Mouse (Mus musculus): ENCODE data around the gene Orc5. TPM values are rescaled to one million over a fixed set of nuclear protein-coding genes. Genes with fewer than 3 reads are reported as not detected.
"Not testable (repeated sequence)": the region's sequence is repeated elsewhere in the genome, so short reads cannot be mapped to it uniquely, and the experiment has no call there.

Orc5 gene
- polyA plus RNA-seq, 1 experiment from 2014 or later: 37.8 TPM

GRCm38 (mm10) chr5:22519708-22520107 lies 30.5 kb downstream of the Orc5 start:
- Histone ChIP-seq H3K27me3 (no peaks in the 10 kb centered on the region), H3K4me1 (replicated peaks) (no peaks in the 10 kb centered on the region), H3K36me3 (peaks cover 23% of the 10 kb centered on the region), H3K27ac (no peak overlapping the region), H3K9me3 (no peaks in the 10 kb centered on the region), H3K4me3 (no peak overlapping the region), H3K9ac (no peak overlapping the region), H3K4me2 (no peak overlapping the region)
- WGBS: 95% methylated on average over 2 of the region's 2 CpGs
- no peak for ATAC-seq (ENCODE audit: low FRiP score)

GRCm38 (mm10) chr5:22515745-22516144 lies 34.5 kb downstream of the Orc5 start:
- H3K27me3 ChIP-seq; ATAC-seq (ENCODE audit: low FRiP score); H3K4me1 ChIP-seq (replicated peaks); H3K9me3 ChIP-seq; H3K4me3 ChIP-seq; H3K9ac ChIP-seq; H3K4me2 ChIP-seq; H3K27ac ChIP-seq: not testable (repeated sequence)
- peaks cover 11% of the 10 kb centered on the region for H3K36me3 ChIP-seq
- 83% methylated on average over 4 of the region's 4 CpGs for WGBS

- not testable (repeated sequence) for H3K36me3 ChIP-seq; H3K4me2 ChIP-seq; H3K9me3 ChIP-seq; H3K27me3 ChIP-seq; H3K9ac ChIP-seq; H3K4me1 ChIP-seq (replicated peaks); ATAC-seq (ENCODE audit: low FRiP score); H3K4me3 ChIP-seq; H3K27ac ChIP-seq
- WGBS: no CpG with 5 or more reads among the region's 7 CpGs
Observed at GRCm38 (mm10) chr5:22514231-22514630, 36.0 kb downstream of the Orc5 start.

- WGBS: no CpG with 5 or more reads among the region's 5 CpGs
- H3K27me3 ChIP-seq; ATAC-seq (ENCODE audit: low FRiP score); H3K9me3 ChIP-seq; H3K4me1 ChIP-seq (replicated peaks); H3K36me3 ChIP-seq; H3K4me3 ChIP-seq; H3K4me2 ChIP-seq; H3K27ac ChIP-seq; H3K9ac ChIP-seq: not testable (repeated sequence)
Observed at GRCm38 (mm10) chr5:22512579-22512978, 37.6 kb downstream of the Orc5 start.

- Histone ChIP-seq H3K27ac (no peak overlapping the region), H3K9ac (no peak overlapping the region), H3K36me3 (no peaks in the 10 kb centered on the region), H3K4me3 (no peak overlapping the region), H3K27me3 (no peaks in the 10 kb centered on the region), H3K4me2 (no peak overlapping the region), H3K4me1 (replicated peaks) (no peaks in the 10 kb centered on the region), H3K9me3 (no peaks in the 10 kb centered on the region)
- no peak for ATAC-seq (ENCODE audit: low FRiP score)
- WGBS: 72% methylated on average over 8 of the region's 8 CpGs
Observed at GRCm38 (mm10) chr5:22511824-22512223, 38.4 kb downstream of the Orc5 start.

GRCm38 (mm10) chr5:22508560-22508959 lies 41.7 kb downstream of the Orc5 start:
- Histone ChIP-seq H3K4me2 (no peak overlapping the region), H3K27me3 (no peaks in the 10 kb centered on the region), H3K4me1 (replicated peaks) (no peaks in the 10 kb centered on the region), H3K36me3 (no peaks in the 10 kb centered on the region), H3K4me3 (no peak overlapping the region), H3K9ac (no peak overlapping the region), H3K27ac (no peak overlapping the region), H3K9me3 (no peaks in the 10 kb centered on the region)
- WGBS: 86% methylated on average over 5 of the region's 5 CpGs
- ATAC-seq (ENCODE audit: low FRiP score): no peak

- no peak overlapping the region for H3K4me2 ChIP-seq
- H3K4me3 ChIP-seq: no peak overlapping the region
- no peaks in the 10 kb centered on the region for H3K4me1 ChIP-seq (replicated peaks)
- 94% methylated on average over 5 of the region's 5 CpGs for WGBS
- no peak overlapping the region for H3K27ac ChIP-seq
- no peak for ATAC-seq (ENCODE audit: low FRiP score)
- H3K27me3 ChIP-seq: no peaks in the 10 kb centered on the region
- H3K9ac ChIP-seq: no peak overlapping the region
- peaks cover 19% of the 10 kb centered on the region for H3K36me3 ChIP-seq
- H3K9me3 ChIP-seq: no peaks in the 10 kb centered on the region
Observed at GRCm38 (mm10) chr5:22499437-22499836, 50.8 kb downstream of the Orc5 start.

GRCm38 (mm10) chr5:22491088-22491487 lies 59.1 kb downstream of the Orc5 start:
- no peak overlapping the region for H3K4me3 ChIP-seq
- ATAC-seq (ENCODE audit: low FRiP score): no peak
- no peaks in the 10 kb centered on the region for H3K9me3 ChIP-seq
- H3K9ac ChIP-seq: no peak overlapping the region
- peaks cover 5% of the 10 kb centered on the region; the same call in 1 of the 2 replicates for H3K36me3 ChIP-seq
- peaks cover 3% of the 10 kb centered on the region; the same call in 1 of the 2 replicates for H3K4me1 ChIP-seq (replicated peaks)
- H3K27ac ChIP-seq: no peak overlapping the region
- H3K27me3 ChIP-seq: no peaks in the 10 kb centered on the region
- no peak overlapping the region for H3K4me2 ChIP-seq

- Histone ChIP-seq H3K36me3 (peaks cover 8% of the 10 kb centered on the region; the same call in 1 of the 2 replicates), H3K4me1 (replicated peaks) (peaks cover 6% of the 10 kb centered on the region; the same call in 1 of the 2 replicates), H3K27ac (no peak overlapping the region), H3K9ac (no peak overlapping the region), H3K4me3 (no peak overlapping the region), H3K27me3 (no peaks in the 10 kb centered on the region), H3K9me3 (no peaks in the 10 kb centered on the region), H3K4me2 (no peak overlapping the region)
- no peak for ATAC-seq (ENCODE audit: low FRiP score)
- 74% methylated on average over 4 of the region's 4 CpGs for WGBS
Observed at GRCm38 (mm10) chr5:22489091-22489490, 61.1 kb downstream of the Orc5 start.

- ATAC-seq (ENCODE audit: low FRiP score): peak; percentile 59; the same call in 1 of the 2 replicates
- no peak overlapping the region for H3K4me2 ChIP-seq
- H3K4me1 ChIP-seq (replicated peaks): peaks cover 6% of the 10 kb centered on the region; the same call in 1 of the 2 replicates
- no peaks in the 10 kb centered on the region for H3K9me3 ChIP-seq
- H3K27me3 ChIP-seq: no peaks in the 10 kb centered on the region
- 59% methylated on average over 6 of the region's 6 CpGs for WGBS
- H3K9ac ChIP-seq: no peak overlapping the region
- H3K4me3 ChIP-seq: no peak overlapping the region
- peaks cover 8% of the 10 kb centered on the region; the same call in 1 of the 2 replicates for H3K36me3 ChIP-seq
- H3K27ac ChIP-seq: no peak overlapping the region
Observed at GRCm38 (mm10) chr5:22486601-22487206, 63.5 kb downstream of the Orc5 start.

- Histone ChIP-seq H3K4me3 (no peak overlapping the region), H3K9ac (no peak overlapping the region), H3K36me3 (peaks cover 8% of the 10 kb centered on the region; the same call in 1 of the 2 replicates), H3K4me2 (no peak overlapping the region), H3K4me1 (replicated peaks) (peaks cover 6% of the 10 kb centered on the region; the same call in 1 of the 2 replicates), H3K27me3 (no peaks in the 10 kb centered on the region), H3K27ac (no peak overlapping the region), H3K9me3 (no peaks in the 10 kb centered on the region)
- 72% methylated on average over 1 of the region's 1 CpGs for WGBS
- no peak for ATAC-seq (ENCODE audit: low FRiP score)
Observed at GRCm38 (mm10) chr5:22485764-22486163, 64.5 kb downstream of the Orc5 start.

GRCm38 (mm10) chr5:22482567-22482966 lies 67.7 kb downstream of the Orc5 start:
- no peak overlapping the region for H3K27ac ChIP-seq
- 88% methylated on average over 5 of the region's 5 CpGs for WGBS
- no peaks in the 10 kb centered on the region for H3K9me3 ChIP-seq
- no peaks in the 10 kb centered on the region for H3K27me3 ChIP-seq
- peaks cover 6% of the 10 kb centered on the region; the same call in 1 of the 2 replicates for H3K4me1 ChIP-seq (replicated peaks)
- H3K4me3 ChIP-seq: no peak overlapping the region
- no peak for ATAC-seq (ENCODE audit: low FRiP score)
- H3K36me3 ChIP-seq: 0 out of 2 replicates have a peak, but pooled peaks cover 2% of the 10 kb centered on the region
- no peak overlapping the region for H3K4me2 ChIP-seq
- H3K9ac ChIP-seq: no peak overlapping the region

- not testable (repeated sequence) for H3K9ac ChIP-seq; H3K4me3 ChIP-seq; H3K27me3 ChIP-seq; H3K9me3 ChIP-seq; H3K4me2 ChIP-seq; ATAC-seq (ENCODE audit: low FRiP score); H3K4me1 ChIP-seq (replicated peaks); H3K27ac ChIP-seq; H3K36me3 ChIP-seq
- WGBS: 92% methylated on average over 7 of the region's 11 CpGs
Observed at GRCm38 (mm10) chr5:22472445-22472844, 77.8 kb downstream of the Orc5 start.

All from hindbrain, embryonic 13.5 days (tissue).